Comparison of ENCODE assay signal across 17 mouse cellular contexts in genomic region chr9:7789764-7790575, GRCm38 (mm10). TPM values are rescaled to one million over a fixed set of nuclear protein-coding genes. Genes with fewer than 3 reads are reported as not detected.
DNase-seq lines count a peak whose midpoint lies in the region; ATAC-seq and TF ChIP-seq lines count a peak whose summit lies in the region.
"Had no signal": no experiment of that assay in that cellular context is flagged by ENCODE, and none has a peak within 500 bp of the region (broad histone marks: within the 10 kb centered on the region; RNA-seq: fewer than 3 reads in every experiment).

No protein-coding gene starts in this region.

- peaks cover 5% of the 10 kb centered on the region for H3K36me3 ChIP-seq in heart, adult 2 months (ENCODE audit: control insufficient read depth, insufficient read depth, low read length)
- peaks cover 73% of the 10 kb centered on the region for H3K36me3 ChIP-seq in G1E (replicated peaks)
- peaks cover 54% of the 10 kb centered on the region for H3K36me3 ChIP-seq in liver, embryonic 13.5 days

- no peaks in the 10 kb centered on the region for H3K9me3 ChIP-seq in G1E (replicated peaks)
- H3K9me3 ChIP-seq in liver, embryonic 13.5 days (replicated peaks): no peaks in the 10 kb centered on the region
- H3K9me3 ChIP-seq: embryonic facial prominence, embryonic 12.5 days; stomach, embryonic 15.5 days had no signal

- no peak for TF ChIP-seq EP300 in heart, adult 2 months (IDR thresholded peaks at IDR 0.05; ENCODE audit: insufficient read depth, low read depth, low read length)

- H3K4me2 ChIP-seq in liver, embryonic 13.5 days: peak overlapping the region; percentile 57
- H3K4me2 ChIP-seq: embryonic facial prominence, embryonic 12.5 days; stomach, embryonic 15.5 days had no signal

- ATAC-seq in G1E (ENCODE audit: extremely low read depth, insufficient number of reproducible peaks, low FRiP score, poor library complexity, severe bottlenecking): no peak
- peak; percentile 43; the same call in 1 of the 2 replicates for ATAC-seq in erythroid progenitor cell, adult 5-6 weeks (replicated peaks; ENCODE audit: low FRiP score, poor library complexity, severe bottlenecking)
- peak; percentile 37; the same call in 1 of the 2 replicates for ATAC-seq in liver, embryonic 13.5 days (ENCODE audit: low read depth)
- no peak for ATAC-seq in CD4-positive, CD25-positive, alpha-beta regulatory T cell, adult 4 months
- ATAC-seq: midbrain, embryonic 16.5 days had no signal

- no peak overlapping the region for H3K9ac ChIP-seq in heart, adult 2 months (ENCODE audit: low read depth, low read length)
- peak overlapping the region; percentile 52 for H3K9ac ChIP-seq in liver, embryonic 13.5 days
- H3K9ac ChIP-seq: embryonic facial prominence, embryonic 12.5 days; stomach, embryonic 15.5 days had no signal

- H3K79me2 ChIP-seq in heart, adult 2 months (replicated peaks; ENCODE audit: control insufficient read depth, insufficient read depth, low read length): no peaks in the 10 kb centered on the region

- H3K4me3 ChIP-seq in heart, adult 2 months: no peak overlapping the region
- peak overlapping the region; percentile 7; the same call in 1 of the 2 replicates for H3K4me3 ChIP-seq in G1E (ENCODE audit: low read depth, low read length)
- 0 out of 2 replicates have a peak overlapping the region, but pooled peaks have one; percentile 29 for H3K4me3 ChIP-seq in liver, embryonic 13.5 days (replicated peaks)
- H3K4me3 ChIP-seq: embryonic facial prominence, embryonic 12.5 days; stomach, embryonic 15.5 days had no signal

- no peak for TF ChIP-seq CTCF in heart, adult 2 months (IDR thresholded peaks at IDR 0.05)
- no peak for TF ChIP-seq CTCF in G1E (IDR thresholded peaks at IDR 0.05; ENCODE audit: low read depth, low read length)

- H3K27me3 ChIP-seq in heart, adult 2 months (ENCODE audit: control insufficient read depth, insufficient read depth, low read length): no peaks in the 10 kb centered on the region
- H3K27me3 ChIP-seq in G1E (ENCODE audit: insufficient read depth, low read length): no peaks in the 10 kb centered on the region
- H3K27me3 ChIP-seq in liver, embryonic 13.5 days: no peaks in the 10 kb centered on the region
- H3K27me3 ChIP-seq: embryonic facial prominence, embryonic 12.5 days; stomach, embryonic 15.5 days had no signal

- no peak overlapping the region for H3K27ac ChIP-seq in heart, adult 2 months
- peak overlapping the region; percentile 79 for H3K27ac ChIP-seq in liver, embryonic 13.5 days
- H3K27ac ChIP-seq: stomach, embryonic 15.5 days had no signal

- intact Hi-C loops in heart, adult 2 months (cut with DNase I): loop anchor here (10.0 kb wide), 1 partner anchor 605 kb away; the partner anchor contains the start of genes Dcun1d5 and Dync2h1

- 85% methylated on average over 8 of the region's 8 CpGs for WGBS in heart, adult 2 months
- 54% methylated on average over 8 of the region's 8 CpGs for WGBS in liver, embryonic 13.5 days (ENCODE audit: insufficient replicate concordance)

- no peaks in the 10 kb centered on the region; the same call in 1 of the 2 replicates for H3K4me1 ChIP-seq in heart, adult 2 months (ENCODE audit: control insufficient read depth, insufficient read depth, low read length)
- peaks cover 68% of the 10 kb centered on the region for H3K4me1 ChIP-seq in G1E (ENCODE audit: insufficient read depth, low read depth, low read length)
- peaks cover 46% of the 10 kb centered on the region for H3K4me1 ChIP-seq in liver, embryonic 13.5 days (replicated peaks)
- H3K4me1 ChIP-seq: stomach, embryonic 15.5 days had no signal

- TF ChIP-seq POLR2A in heart, adult 2 months (IDR thresholded peaks at IDR 0.05; ENCODE audit: insufficient read depth, low read depth, low read length): no peak

- DNase-seq in heart, adult 11 months: peak; percentile 60
- DNase-seq in heart, adult 2 months: no peak
- no peak for DNase-seq in G1E (ENCODE audit: low spot score)
- DNase-seq in liver, embryonic 13.5 days: no peak
- no peak for DNase-seq in cerebellum, adult 11 months
- no peak for DNase-seq in kidney, adult 18-20 months
- DNase-seq: adrenal gland, postnatal 25 days; cerebellum, adult 8-10 months; kidney, postnatal 4 days; lung, adult 18-20 months; lung, postnatal 14 days; right cerebral cortex, postnatal 25 days had no signal

RNA-seq across cellular contexts. Expression of gene Tmem123, which starts 26.1 kb away (rescaled TPM):
- 10 to 100 TPM; 38.8 to 44.8 TPM for total RNA-seq in heart, adult 2 months (2021)
- polyA plus RNA-seq in heart, adult 2 months (2012; rRNA removed): 35.6 and 63.3 TPM in 2 replicates
- total RNA-seq in G1E (2014; fragmentation: Nextera tagmentation) (120 and 137 TPM in 2 replicates), G1E (2017) (105 and 118 TPM in 2 replicates)
- 35.3 and 49.4 TPM in 2 replicates for polyA plus RNA-seq in G1E (2012)
- total RNA-seq in erythroid progenitor cell, adult 5-6 weeks (2015; ENCODE audit: low replicate concordance): 57.3 and 114 TPM in 2 replicates
- 46.1 and 53.9 TPM in 2 replicates for total RNA-seq in erythroid progenitor cell, adult 5-6 weeks (2017; ENCODE audit: low replicate concordance)
- polyA plus RNA-seq in liver, embryonic 13.5 days (2015; fragmentation: Nextera tagmentation; extraction: Ambion mirVana): 39.1 and 53.4 TPM in 2 replicates
- 100 to 1,000 TPM in 1 of 2 experiments, 10 to 100 TPM in 1; 84.8 to 104 TPM for polyA plus RNA-seq in CD4-positive, CD25-positive, alpha-beta regulatory T cell, adult 4 months (2017; shearing (Covaris generic))

RNA-seq across cellular contexts. Expression of gene Birc2, which starts 46.9 kb away (rescaled TPM):
- 10 to 100 TPM; 22.0 to 28.2 TPM for total RNA-seq in heart, adult 2 months (2021)
- 12.9 and 20.7 TPM in 2 replicates for polyA plus RNA-seq in heart, adult 2 months (2012; rRNA removed)
- 64.3 and 71.4 TPM in 2 replicates for total RNA-seq in G1E (2014; fragmentation: Nextera tagmentation)
- total RNA-seq in G1E (2017): 46.4 and 50.9 TPM in 2 replicates
- 10.9 and 14.3 TPM in 2 replicates for polyA plus RNA-seq in G1E (2012)
- total RNA-seq in erythroid progenitor cell, adult 5-6 weeks (2015; ENCODE audit: low replicate concordance): 56.6 and 59.9 TPM in 2 replicates
- total RNA-seq in erythroid progenitor cell, adult 5-6 weeks (2017; ENCODE audit: low replicate concordance): 45.6 and 63.0 TPM in 2 replicates
- polyA plus RNA-seq in liver, embryonic 13.5 days (2015; fragmentation: Nextera tagmentation; extraction: Ambion mirVana): 11.7 and 15.7 TPM in 2 replicates
- 100 to 1,000 TPM; 138 to 145 TPM for polyA plus RNA-seq in CD4-positive, CD25-positive, alpha-beta regulatory T cell, adult 4 months (2017; shearing (Covaris generic))

Comparison
In these comparisons a context has a peak if more than half of its experiments do, and no peak if none do; other contexts are left out.
1. ATAC-seq: peak in erythroid progenitor cell, adult 5-6 weeks (single experiment) and liver, embryonic 13.5 days (single experiment); none in G1E (single experiment) and CD4-positive, CD25-positive, alpha-beta regulatory T cell, adult 4 months (single experiment).